Mouse (Mus musculus): ENCODE measurements around the gene Sh3kbp1. TPM values are rescaled to one million over a fixed set of nuclear protein-coding genes. Genes with fewer than 3 reads are reported as not detected.

The Sh3kbp1 gene
- polyA plus RNA-seq, 1 experiment from 2014 or later = 48.6 TPM

DNA sequence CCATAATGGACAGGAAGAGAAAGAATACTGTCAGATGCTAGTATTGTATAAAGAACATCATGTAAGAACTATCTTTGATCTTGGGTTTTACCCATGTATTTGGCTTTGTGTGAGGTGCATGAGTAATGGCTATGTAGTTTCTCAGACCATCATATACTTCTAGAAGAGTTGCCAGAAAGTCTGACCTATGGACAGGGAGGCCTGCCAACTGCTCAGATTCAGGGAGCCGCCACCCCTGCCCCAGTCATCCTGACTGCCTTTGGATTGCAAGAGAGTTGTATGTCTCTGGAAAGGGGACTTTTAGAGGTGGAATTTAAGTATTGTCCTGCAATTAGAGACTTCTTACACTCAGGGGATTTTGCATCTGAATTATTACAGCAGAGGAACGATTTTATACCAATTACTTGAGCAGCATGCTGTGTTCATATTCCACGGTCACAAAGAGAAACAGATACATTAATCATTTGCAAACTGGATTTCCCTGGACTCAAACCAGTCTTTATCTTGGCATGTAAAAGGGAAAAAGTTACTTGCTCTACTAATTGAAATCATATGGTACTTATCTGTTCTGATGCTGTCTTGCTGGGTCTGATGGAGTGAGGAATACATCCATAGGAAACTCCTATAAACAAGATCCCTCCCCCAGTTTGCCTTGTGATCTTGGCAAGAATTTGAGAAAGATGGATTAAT, 233.9 kb downstream of the Sh3kbp1 start:
- no peak overlapping the region for H3K4me3 ChIP-seq (ENCODE audit: low read depth, low read length)
- ATAC-seq (ENCODE audit: low read depth) = no peak
- no peak overlapping the region for H3K4me2 ChIP-seq (ENCODE audit: low read depth, low read length)
- H3K36me3 ChIP-seq (ENCODE audit: control insufficient read depth, insufficient read depth, low read length) = no peaks in the 10 kb centered on the region
- no peaks in the 10 kb centered on the region for H3K27me3 ChIP-seq (ENCODE audit: control insufficient read depth, insufficient read depth, low read length)
- H3K27ac ChIP-seq (ENCODE audit: low read depth, low read length) = no peak overlapping the region
- no peaks in the 10 kb centered on the region for H3K9me3 ChIP-seq (ENCODE audit: control insufficient read depth, low read length)
- H3K9ac ChIP-seq (replicated peaks; ENCODE audit: low read depth, low read length) = no peak overlapping the region
- 55% methylated on average over 3 of the region's 3 CpGs for WGBS
- H3K4me1 ChIP-seq (ENCODE audit: control insufficient read depth, insufficient read depth, low read length) = no peaks in the 10 kb centered on the region

DNA sequence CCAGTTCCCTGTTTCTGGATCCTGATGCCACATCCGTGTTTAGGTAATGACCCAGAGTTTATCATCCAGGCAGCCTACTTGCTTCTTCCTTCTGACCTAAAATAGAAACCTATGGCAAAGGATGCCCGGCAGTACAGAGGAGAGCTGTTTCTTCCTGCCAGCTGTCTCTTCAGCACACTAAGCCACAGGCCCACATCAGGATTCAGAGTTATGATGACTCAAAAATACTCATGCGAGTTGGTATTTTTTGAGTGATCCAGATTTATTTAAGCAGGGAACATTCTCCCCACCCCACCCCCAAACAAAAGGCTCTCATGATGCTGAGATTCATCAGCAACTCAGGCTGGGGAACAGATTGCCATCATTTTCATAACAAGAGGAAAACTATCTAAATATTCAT, 240.6 kb downstream of the Sh3kbp1 start:
- no peak overlapping the region for H3K4me2 ChIP-seq (ENCODE audit: low read depth, low read length)
- no peaks in the 10 kb centered on the region for H3K4me1 ChIP-seq (ENCODE audit: control insufficient read depth, insufficient read depth, low read length)
- H3K9ac ChIP-seq (replicated peaks; ENCODE audit: low read depth, low read length) = no peak overlapping the region
- no peak for ATAC-seq (ENCODE audit: low read depth)
- no peaks in the 10 kb centered on the region for H3K9me3 ChIP-seq (ENCODE audit: control insufficient read depth, low read length)
- H3K27ac ChIP-seq (ENCODE audit: low read depth, low read length) = no peak overlapping the region
- 85% methylated on average over 3 of the region's 3 CpGs for WGBS
- no peaks in the 10 kb centered on the region for H3K36me3 ChIP-seq (ENCODE audit: control insufficient read depth, insufficient read depth, low read length)
- no peaks in the 10 kb centered on the region for H3K27me3 ChIP-seq (ENCODE audit: control insufficient read depth, insufficient read depth, low read length)
- no peak overlapping the region for H3K4me3 ChIP-seq (ENCODE audit: low read depth, low read length)

DNA sequence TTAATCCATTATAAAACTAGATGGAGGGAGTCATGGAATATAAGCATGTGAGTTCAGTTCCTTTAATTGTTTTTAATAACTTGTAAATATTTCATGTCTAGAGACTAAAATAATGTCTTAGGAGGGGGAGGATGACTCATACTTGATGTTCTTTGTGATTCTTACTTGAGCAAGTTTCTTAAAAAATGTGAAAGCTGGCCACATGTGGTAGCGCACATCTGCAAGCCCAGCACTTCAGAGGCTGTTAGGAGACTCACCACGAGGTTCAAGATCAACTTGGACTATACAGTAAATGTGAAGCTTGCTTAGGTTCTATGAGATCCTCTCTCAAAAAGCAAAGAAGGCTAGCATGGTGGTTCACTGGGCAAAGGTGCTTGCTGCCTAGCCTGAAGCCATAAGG, 245.4 kb downstream of the Sh3kbp1 start:
- no peaks in the 10 kb centered on the region for H3K4me1 ChIP-seq (ENCODE audit: control insufficient read depth, insufficient read depth, low read length)
- H3K9ac ChIP-seq (replicated peaks; ENCODE audit: low read depth, low read length) = no peak overlapping the region
- H3K27ac ChIP-seq (ENCODE audit: low read depth, low read length) = no peak overlapping the region
- H3K27me3 ChIP-seq (ENCODE audit: control insufficient read depth, insufficient read depth, low read length) = no peaks in the 10 kb centered on the region
- H3K9me3 ChIP-seq (ENCODE audit: control insufficient read depth, low read length) = no peaks in the 10 kb centered on the region
- 85% methylated on average over 2 of the region's 2 CpGs for WGBS
- H3K36me3 ChIP-seq (ENCODE audit: control insufficient read depth, insufficient read depth, low read length) = no peaks in the 10 kb centered on the region
- no peak overlapping the region for H3K4me3 ChIP-seq (ENCODE audit: low read depth, low read length)
- no peak overlapping the region for H3K4me2 ChIP-seq (ENCODE audit: low read depth, low read length)
- ATAC-seq (ENCODE audit: low read depth) = no peak

DNA sequence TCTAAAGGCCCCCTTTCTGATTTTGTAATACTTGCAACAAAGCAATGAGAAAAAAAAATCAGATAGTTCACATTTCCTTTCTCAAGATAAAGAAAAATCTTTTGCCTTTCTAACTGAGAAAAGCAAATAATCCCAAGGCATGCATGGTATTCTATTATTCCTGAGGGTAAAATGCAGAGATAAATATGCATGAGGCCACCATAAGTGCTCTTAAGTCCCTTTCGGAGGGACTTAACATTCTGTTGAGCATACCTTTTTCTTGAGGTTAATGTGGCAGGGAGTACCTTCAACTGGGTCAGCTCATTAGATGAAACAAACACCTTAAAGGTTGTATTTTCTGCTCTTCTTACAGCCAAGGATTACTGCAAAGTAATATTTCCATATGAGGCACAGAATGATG, 250.7 kb downstream of the Sh3kbp1 start:
- Histone ChIP-seq H3K27ac (ENCODE audit: low read depth, low read length) (no peak overlapping the region), H3K36me3 (ENCODE audit: control insufficient read depth, insufficient read depth, low read length) (no peaks in the 10 kb centered on the region), H3K27me3 (ENCODE audit: control insufficient read depth, insufficient read depth, low read length) (no peaks in the 10 kb centered on the region), H3K4me2 (ENCODE audit: low read depth, low read length) (no peak overlapping the region), H3K4me1 (ENCODE audit: control insufficient read depth, insufficient read depth, low read length) (no peaks in the 10 kb centered on the region), H3K9me3 (ENCODE audit: control insufficient read depth, low read length) (no peaks in the 10 kb centered on the region), H3K4me3 (ENCODE audit: low read depth, low read length) (no peak overlapping the region), H3K9ac (replicated peaks; ENCODE audit: low read depth, low read length) (no peak overlapping the region)
- ATAC-seq (ENCODE audit: low read depth) = no peak
- WGBS = 83% methylated on average over 1 of the region's 1 CpGs

- Histone ChIP-seq H3K36me3 (ENCODE audit: control insufficient read depth, insufficient read depth, low read length) (no peaks in the 10 kb centered on the region), H3K4me3 (ENCODE audit: low read depth, low read length) (no peak overlapping the region), H3K4me2 (ENCODE audit: low read depth, low read length) (no peak overlapping the region), H3K4me1 (ENCODE audit: control insufficient read depth, insufficient read depth, low read length) (no peaks in the 10 kb centered on the region), H3K27me3 (ENCODE audit: control insufficient read depth, insufficient read depth, low read length) (no peaks in the 10 kb centered on the region), H3K27ac (ENCODE audit: low read depth, low read length) (no peak overlapping the region), H3K9ac (replicated peaks; ENCODE audit: low read depth, low read length) (no peak overlapping the region), H3K9me3 (ENCODE audit: control insufficient read depth, low read length) (no peaks in the 10 kb centered on the region)
- 58% methylated on average over 3 of the region's 3 CpGs for WGBS
- ATAC-seq (ENCODE audit: low read depth) = no peak
Measured at GRCm38 (mm10) chrX:159879455-159879854, 252.4 kb downstream of the Sh3kbp1 start.

- H3K9me3 ChIP-seq (ENCODE audit: control insufficient read depth, low read length) = no peaks in the 10 kb centered on the region
- H3K36me3 ChIP-seq (ENCODE audit: control insufficient read depth, insufficient read depth, low read length) = no peaks in the 10 kb centered on the region
- no peak overlapping the region for H3K27ac ChIP-seq (ENCODE audit: low read depth, low read length)
- ATAC-seq (ENCODE audit: low read depth) = no peak
- no peak overlapping the region for H3K4me3 ChIP-seq (ENCODE audit: low read depth, low read length)
- no peak overlapping the region for H3K4me2 ChIP-seq (ENCODE audit: low read depth, low read length)
- no peaks in the 10 kb centered on the region for H3K4me1 ChIP-seq (ENCODE audit: control insufficient read depth, insufficient read depth, low read length)
- H3K9ac ChIP-seq (replicated peaks; ENCODE audit: low read depth, low read length) = no peak overlapping the region
- H3K27me3 ChIP-seq (ENCODE audit: control insufficient read depth, insufficient read depth, low read length) = no peaks in the 10 kb centered on the region
- 80% methylated on average over 5 of the region's 5 CpGs for WGBS
Measured at GRCm38 (mm10) chrX:159881576-159881975, 254.5 kb downstream of the Sh3kbp1 start.

DNA sequence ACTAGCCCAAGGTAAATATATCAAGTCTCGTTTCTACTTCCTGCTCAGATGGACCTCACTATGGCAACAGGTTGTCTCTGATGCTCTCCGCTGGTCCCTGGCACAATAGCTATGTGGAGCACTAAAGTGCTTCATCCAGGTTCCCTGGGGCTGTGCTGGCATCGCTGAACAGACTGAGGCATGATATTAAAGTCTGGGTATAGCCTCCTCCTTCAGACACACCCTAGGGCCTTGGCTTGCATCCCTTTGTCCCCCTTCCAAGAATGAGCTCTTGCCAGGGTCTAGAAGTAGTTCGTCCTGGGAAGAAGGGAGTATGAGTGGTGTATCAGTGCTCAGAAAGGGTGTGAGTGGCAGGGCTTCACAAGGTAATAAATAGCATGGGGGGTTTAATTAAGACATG, 269.5 kb downstream of the Sh3kbp1 start:
- ATAC-seq (ENCODE audit: low read depth) = no peak; the same call in 1 of the 2 replicates
- no peaks in the 10 kb centered on the region for H3K9me3 ChIP-seq (ENCODE audit: control insufficient read depth, low read length)
- no peak overlapping the region for H3K4me2 ChIP-seq (ENCODE audit: low read depth, low read length)
- no peaks in the 10 kb centered on the region for H3K27me3 ChIP-seq (ENCODE audit: control insufficient read depth, insufficient read depth, low read length)
- H3K9ac ChIP-seq (replicated peaks; ENCODE audit: low read depth, low read length) = no peak overlapping the region
- H3K4me1 ChIP-seq (ENCODE audit: control insufficient read depth, insufficient read depth, low read length) = no peaks in the 10 kb centered on the region
- H3K36me3 ChIP-seq (ENCODE audit: control insufficient read depth, insufficient read depth, low read length) = no peaks in the 10 kb centered on the region
- H3K4me3 ChIP-seq (ENCODE audit: low read depth, low read length) = no peak overlapping the region
- whole genome bisulfite sequencing = 65% methylated on average over 4 of the region's 4 CpGs
- H3K27ac ChIP-seq (ENCODE audit: low read depth, low read length) = no peak overlapping the region

DNA sequence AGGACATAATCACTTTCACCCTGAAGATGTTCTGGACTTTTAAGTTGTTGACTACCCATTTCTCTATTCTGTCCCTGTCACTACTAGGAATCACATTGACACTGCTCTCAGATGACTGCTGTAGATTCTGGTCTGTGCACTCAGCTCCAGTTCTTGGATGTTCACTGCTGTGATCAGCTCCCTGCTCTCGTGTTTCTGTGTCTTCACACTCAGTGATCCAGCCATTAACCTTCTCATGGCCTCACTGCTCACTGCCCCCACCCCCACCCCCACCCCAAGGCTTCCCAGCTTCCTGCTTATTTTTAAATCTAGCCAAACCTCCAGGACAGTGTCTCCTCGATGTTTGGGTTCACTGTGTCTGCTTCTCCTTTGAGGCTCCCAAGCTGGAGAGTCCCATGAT, 271.0 kb downstream of the Sh3kbp1 start:
- Histone ChIP-seq H3K4me2 (ENCODE audit: low read depth, low read length) (no peak overlapping the region), H3K27ac (ENCODE audit: low read depth, low read length) (no peak overlapping the region), H3K4me1 (ENCODE audit: control insufficient read depth, insufficient read depth, low read length) (no peaks in the 10 kb centered on the region), H3K27me3 (ENCODE audit: control insufficient read depth, insufficient read depth, low read length) (no peaks in the 10 kb centered on the region), H3K4me3 (ENCODE audit: low read depth, low read length) (no peak overlapping the region), H3K9me3 (ENCODE audit: control insufficient read depth, low read length) (no peaks in the 10 kb centered on the region), H3K9ac (replicated peaks; ENCODE audit: low read depth, low read length) (no peak overlapping the region), H3K36me3 (ENCODE audit: control insufficient read depth, insufficient read depth, low read length) (no peaks in the 10 kb centered on the region)
- WGBS = 64% methylated on average over 2 of the region's 2 CpGs
- no peak for ATAC-seq (ENCODE audit: low read depth)

- 79% methylated on average over 2 of the region's 2 CpGs for WGBS
- ATAC-seq (ENCODE audit: low read depth) = no peak
Measured at GRCm38 (mm10) chrX:159899121-159899520, 272.0 kb downstream of the Sh3kbp1 start.

More at GRCm38 (mm10) chrX:159899121-159899520, 272.0 kb downstream of the Sh3kbp1 start:
- no peak overlapping the region for H3K4me3 ChIP-seq (ENCODE audit: low read depth, low read length)
- no peaks in the 10 kb centered on the region for H3K27me3 ChIP-seq (ENCODE audit: control insufficient read depth, insufficient read depth, low read length)
- H3K9me3 ChIP-seq (ENCODE audit: control insufficient read depth, low read length) = no peaks in the 10 kb centered on the region
- no peak overlapping the region for H3K27ac ChIP-seq (ENCODE audit: low read depth, low read length)
- no peaks in the 10 kb centered on the region for H3K36me3 ChIP-seq (ENCODE audit: control insufficient read depth, insufficient read depth, low read length)
- H3K9ac ChIP-seq (replicated peaks; ENCODE audit: low read depth, low read length) = no peak overlapping the region
- H3K4me1 ChIP-seq (ENCODE audit: control insufficient read depth, insufficient read depth, low read length) = no peaks in the 10 kb centered on the region
- no peak overlapping the region for H3K4me2 ChIP-seq (ENCODE audit: low read depth, low read length)

Measured in neural tube, embryonic 14.5 days (tissue).